Mouse (Mus musculus): ENCODE measurements around the gene Ifnk. TPM values are rescaled to one million over a fixed set of nuclear protein-coding genes. Genes with fewer than 3 reads are reported as not detected.

Ifnk gene
- polyA plus RNA-seq, 1 experiment from 2014 or later: not detected

- no peak overlapping the region for H3K27ac ChIP-seq (replicated peaks; ENCODE audit: low read depth, low read length)
- H3K4me1 ChIP-seq (ENCODE audit: control insufficient read depth, insufficient read depth, low read length): no peaks in the 10 kb centered on the region
- DNase-seq (ENCODE audit: low spot score): no peak
- H3K4me3 ChIP-seq (ENCODE audit: low read depth, low read length): no peak overlapping the region
- no peak overlapping the region for H3K4me2 ChIP-seq (ENCODE audit: low read depth, low read length)
- no peaks in the 10 kb centered on the region for H3K27me3 ChIP-seq (replicated peaks; ENCODE audit: control insufficient read depth, insufficient read depth, low read length)
- H3K36me3 ChIP-seq (ENCODE audit: control insufficient read depth, insufficient read depth, low read length): 0 out of 2 replicates have a peak, but pooled peaks cover 5% of the 10 kb centered on the region
- ATAC-seq (ENCODE audit: low read depth): no peak
- WGBS: 89% methylated on average over 8 of the region's 8 CpGs
- H3K9ac ChIP-seq (ENCODE audit: low read depth, low read length): no peak overlapping the region
- H3K9me3 ChIP-seq (ENCODE audit: control insufficient read depth, low read length): no peaks in the 10 kb centered on the region
Observed at GRCm38 (mm10) chr4:35187617-35188326, 35.9 kb downstream of the Ifnk start.

GRCm38 (mm10) chr4:35189794-35190193 lies 37.9 kb downstream of the Ifnk start:
- Histone ChIP-seq H3K36me3 (ENCODE audit: control insufficient read depth, insufficient read depth, low read length) (0 out of 2 replicates have a peak, but pooled peaks cover 9% of the 10 kb centered on the region), H3K9me3 (ENCODE audit: control insufficient read depth, low read length) (no peaks in the 10 kb centered on the region), H3K9ac (ENCODE audit: low read depth, low read length) (no peak overlapping the region), H3K27me3 (replicated peaks; ENCODE audit: control insufficient read depth, insufficient read depth, low read length) (no peaks in the 10 kb centered on the region), H3K27ac (replicated peaks; ENCODE audit: low read depth, low read length) (no peak overlapping the region), H3K4me2 (ENCODE audit: low read depth, low read length) (no peak overlapping the region), H3K4me1 (ENCODE audit: control insufficient read depth, insufficient read depth, low read length) (no peaks in the 10 kb centered on the region), H3K4me3 (ENCODE audit: low read depth, low read length) (no peak overlapping the region)
- DNase-seq (ENCODE audit: low spot score) (peak; percentile 60), ATAC-seq (ENCODE audit: low read depth) (peak; percentile 41; the same call in 1 of the 2 replicates)
- WGBS: 65% methylated on average over 5 of the region's 5 CpGs

- 43% methylated on average over 7 of the region's 7 CpGs for WGBS
- Histone ChIP-seq H3K36me3 (ENCODE audit: control insufficient read depth, insufficient read depth, low read length) (peaks cover 22% of the 10 kb centered on the region; the same call in 1 of the 2 replicates), H3K4me1 (ENCODE audit: control insufficient read depth, insufficient read depth, low read length) (no peaks in the 10 kb centered on the region), H3K9me3 (ENCODE audit: control insufficient read depth, low read length) (no peaks in the 10 kb centered on the region), H3K9ac (ENCODE audit: low read depth, low read length) (no peak overlapping the region), H3K27ac (replicated peaks; ENCODE audit: low read depth, low read length) (no peak overlapping the region), H3K4me3 (ENCODE audit: low read depth, low read length) (no peak overlapping the region), H3K27me3 (replicated peaks; ENCODE audit: control insufficient read depth, insufficient read depth, low read length) (no peaks in the 10 kb centered on the region), H3K4me2 (ENCODE audit: low read depth, low read length) (no peak overlapping the region)
- DNase-seq (ENCODE audit: low spot score) (peak; percentile 70), ATAC-seq (ENCODE audit: low read depth) (no peak)
Observed at GRCm38 (mm10) chr4:35192725-35193124, 40.9 kb downstream of the Ifnk start.

GRCm38 (mm10) chr4:35201700-35202099 lies 49.8 kb downstream of the Ifnk start:
- H3K9ac ChIP-seq (ENCODE audit: low read depth, low read length): no peak overlapping the region
- peaks cover 24% of the 10 kb centered on the region for H3K36me3 ChIP-seq (ENCODE audit: control insufficient read depth, insufficient read depth, low read length)
- no peak for ATAC-seq (ENCODE audit: low read depth)
- H3K4me3 ChIP-seq (ENCODE audit: low read depth, low read length): no peak overlapping the region
- H3K4me2 ChIP-seq (ENCODE audit: low read depth, low read length): no peak overlapping the region
- no peak for DNase-seq (ENCODE audit: low spot score)
- no peaks in the 10 kb centered on the region for H3K4me1 ChIP-seq (ENCODE audit: control insufficient read depth, insufficient read depth, low read length)
- no peaks in the 10 kb centered on the region for H3K27me3 ChIP-seq (replicated peaks; ENCODE audit: control insufficient read depth, insufficient read depth, low read length)
- no peaks in the 10 kb centered on the region for H3K9me3 ChIP-seq (ENCODE audit: control insufficient read depth, low read length)
- 97% methylated on average over 5 of the region's 5 CpGs for WGBS
- H3K27ac ChIP-seq (replicated peaks; ENCODE audit: low read depth, low read length): no peak overlapping the region

Other genes with a start within 250 kb of the Ifnk start
- 6.3 and 7.2 TPM in 2 replicates for gene Mob3b, start 5.4 kb downstream of the Ifnk start, polyA plus RNA-seq (2014; fragmentation: Nextera tagmentation; extraction: Ambion mirVana)
- gene C9orf72, start 74.1 kb downstream of the Ifnk start, polyA plus RNA-seq (2014; fragmentation: Nextera tagmentation; extraction: Ambion mirVana): 14.0 and 14.3 TPM in 2 replicates

Data from embryonic facial prominence, embryonic 14.5 days (tissue).